Mouse (Mus musculus) kidney, adult 10 weeks (tissue): ENCODE results near the gene Sox14. TPM values are rescaled to one million over a fixed set of nuclear protein-coding genes. Genes with fewer than 3 reads are reported as not detected.

ENCODE experiments used
- polyA plus RNA-seq: library from polyadenylated mRNA; stranded (reverse); fragments of 350-450 nt; fragmentation: Illumina TruSeq; extraction: RNeasy Lipid Tissue Mini Kit (QIAGEN cat#74804); gene quantifications from one replicate; pipeline ENCODE4 v1.2.3, GENCODE M21; 2014; ENCODE audit warnings: low read depth, low replicate concordance

The Sox14 gene
- polyA plus RNA-seq = not detected

GRCm38 (mm10) chr9:99875618-99876372 lies at the start of gene Sox14:
Sox14 (minus strand) TSS chr9:99876170.

Other genes with a start within 250 kb of the Sox14 start
- 5.1 TPM for gene Dzip1l, start 246.7 kb downstream of the Sox14 start, polyA plus RNA-seq
- 0.32 TPM for gene Cldn18, start 158.9 kb downstream of the Sox14 start, polyA plus RNA-seq